Mouse (Mus musculus): ENCODE measurements around the gene Psmc3.

Psmc3 gene

GRCm38 (mm10) chr2:91114781-91115577, 61.2 kb downstream of the Psmc3 start:
- Histone ChIP-seq H3K4me3 (replicated peaks; ENCODE audit: low read length) (peak overlapping the region; percentile 78), H3K36me3 (ENCODE audit: insufficient read depth, low read length) (no peaks in the 10 kb centered on the region), H3K4me1 (replicated peaks; ENCODE audit: low read depth, low read length) (peaks cover 50% of the 10 kb centered on the region), H3K27me3 (ENCODE audit: insufficient read depth, low read length) (peaks cover 43% of the 10 kb centered on the region), H3K9me3 (ENCODE audit: low read length) (no peaks in the 10 kb centered on the region)
- TF ChIP-seq NANOG (IDR thresholded peaks at IDR 0.05; ENCODE audit: borderline replicate concordance, low read length), result no peak
- no peak for TF ChIP-seq POU5F1 (IDR thresholded peaks at IDR 0.05; ENCODE audit: borderline replicate concordance, low read length)
- peak; percentile 90 for TF ChIP-seq CTCF (conservative IDR thresholded peaks at IDR 0.05; ENCODE audit: low read length)

GRCm38 (mm10) chr2:91115578-91115970, 61.8 kb downstream of the Psmc3 start:
- TF ChIP-seq NANOG (IDR thresholded peaks at IDR 0.05; ENCODE audit: borderline replicate concordance, low read length) (no peak), CTCF (conservative IDR thresholded peaks at IDR 0.05; ENCODE audit: low read length) (no peak), POU5F1 (IDR thresholded peaks at IDR 0.05; ENCODE audit: borderline replicate concordance, low read length) (no peak)
- Histone ChIP-seq H3K4me1 (replicated peaks; ENCODE audit: low read depth, low read length) (peaks cover 48% of the 10 kb centered on the region), H3K36me3 (ENCODE audit: insufficient read depth, low read length) (no peaks in the 10 kb centered on the region), H3K27me3 (ENCODE audit: insufficient read depth, low read length) (peaks cover 48% of the 10 kb centered on the region), H3K9me3 (ENCODE audit: low read length) (no peaks in the 10 kb centered on the region), H3K4me3 (replicated peaks; ENCODE audit: low read length) (peak overlapping the region; percentile 78)
